Mouse (Mus musculus) heart, postnatal 0 days (tissue): Measurements from ENCODE around the gene Lrrc40. TPM values are rescaled to one million over a fixed set of nuclear protein-coding genes. Genes with fewer than 3 reads are reported as not detected.
"Not testable (repeated sequence)": the region's sequence is repeated elsewhere in the genome, so short reads cannot be mapped to it uniquely, and the experiment has no call there.

Experiments used
- ATAC-seq: fragments of 200-750 bp; cut with Nextera tagmentation; 2 replicates; pipeline ENCODE4 v1.8.0; 2017; ENCODE audit warnings: low read depth, moderate number of reproducible peaks, moderate library complexity; ENCODE audit not compliant: insufficient read depth
- DNase-seq: peaks from one replicate; pipeline ENCODE4 v3.0.0-alpha.2; 2016; ENCODE audit warnings: low spot score
- H3K27ac ChIP-seq: fragments of 300-500 bp; sonication (generic); 2 replicates; pipeline ENCODE4 v1.5.1; 2014; ENCODE audit warnings: low read depth, mild to moderate bottlenecking
- H3K27me3 ChIP-seq: fragments of 300-500 bp; sonication (generic); 2 replicates; pipeline ENCODE4 v1.6.1; 2014; ENCODE audit warnings: low read length, mixed read lengths; ENCODE audit not compliant: control insufficient read depth, insufficient read depth
- H3K36me3 ChIP-seq: fragments of 300-500 bp; sonication (generic); replicated peaks from 2 replicates; pipeline ENCODE4 v1.6.1; 2014; ENCODE audit warnings: low read length, mixed read lengths; ENCODE audit not compliant: control insufficient read depth, insufficient read depth
- H3K4me1 ChIP-seq: fragments of 300-500 bp; sonication (generic); 2 replicates; pipeline ENCODE4 v1.6.1; 2014; ENCODE audit warnings: antibody characterized with exemption; ENCODE audit not compliant: control insufficient read depth, insufficient read depth
- H3K4me2 ChIP-seq: fragments of 300-500 bp; sonication (generic); 2 replicates; pipeline ENCODE4 v1.6.1; 2014; ENCODE audit warnings: low read depth, mild to moderate bottlenecking, low read length, moderate library complexity
- H3K4me3 ChIP-seq: fragments of 300-500 bp; sonication (generic); 2 replicates; pipeline ENCODE4 v1.5.1; 2014; ENCODE audit warnings: low read depth, low read length
- H3K9ac ChIP-seq: fragments of 300-500 bp; sonication (generic); replicated peaks from 2 replicates; pipeline ENCODE4 v1.6.1; 2014; ENCODE audit warnings: low read depth, low read length, mixed read lengths
- H3K9me3 ChIP-seq: fragments of 300-500 bp; sonication (generic); replicated peaks from 2 replicates; pipeline ENCODE4 v1.6.1; 2016; ENCODE audit warnings: low read length; ENCODE audit not compliant: control insufficient read depth
- CTCF ChIP-seq: IDR thresholded peaks from 2 replicates; pipeline ENCODE4 v1.5.1; 2016; ENCODE audit warnings: antibody characterized with exemption, control low read depth, low read depth
- EP300 ChIP-seq: IDR thresholded peaks from 2 replicates; pipeline ENCODE4 v1.6.1; 2016; ENCODE audit warnings: antibody characterized with exemption, low read depth
- WGBS: fragments of 180-500 bp; shearing (Covaris S2); extraction: QIAGEN DNeasy Blood & Tissue Kit; methylation state at CpG from one replicate; pipeline ENCODE4 v1.1.7; 2014; 5-methylcytosine and 5-hydroxymethylcytosine counted together
- polyA plus RNA-seq: library from polyadenylated mRNA; unstranded; fragments of >200 nt; fragmentation: Nextera tagmentation; extraction: Ambion mirVana; gene quantifications from 2 replicates; pipeline ENCODE4 v1.2.1, GENCODE M21; 2015
- total RNA-seq: library from RNA; depleted of rRNA; stranded (reverse); fragments of >200 nt; gene quantifications from 2 replicates; pipeline ENCODE4 v1.2.3, GENCODE M21; 2014; ENCODE audit warnings: low replicate concordance; rRNA removed

Lrrc40 gene
- total and polyA plus RNA-seq, 2 experiments from 2014 or later, result 11.8 to 22.0 TPM

DNA sequence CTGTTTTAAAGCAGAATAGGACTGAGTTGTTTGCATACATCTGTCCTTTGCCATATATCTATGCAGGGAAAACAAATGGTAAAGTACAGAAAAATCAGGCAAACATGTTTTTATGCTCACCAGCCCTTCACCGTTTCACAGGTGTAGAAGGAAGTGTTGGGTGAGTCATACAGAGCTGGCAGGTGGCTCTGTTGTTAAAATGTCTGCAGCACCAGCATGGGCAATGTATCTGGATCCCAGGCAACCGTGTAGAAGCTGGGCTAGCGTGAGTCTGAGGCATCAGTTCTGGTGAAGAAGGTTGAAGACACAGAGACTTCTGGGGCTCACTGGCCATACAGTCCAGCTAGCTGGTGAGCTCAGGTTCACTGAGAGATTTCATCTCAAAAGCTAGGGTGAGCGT lies 57.5 kb downstream of the Lrrc40 start:
- DNase-seq (no peak), ATAC-seq (no peak)
- TF ChIP-seq EP300, result no peak
- no peak for TF ChIP-seq CTCF
- Histone ChIP-seq H3K4me1 (no peaks in the 10 kb centered on the region), H3K4me2 (no peak overlapping the region), H3K27me3 (no peaks in the 10 kb centered on the region), H3K9me3 (no peaks in the 10 kb centered on the region), H3K27ac (no peak overlapping the region), H3K4me3 (no peak overlapping the region), H3K36me3 (no peaks in the 10 kb centered on the region), H3K9ac (no peak overlapping the region)
- WGBS, result 66% methylated on average over 4 of the region's 4 CpGs

DNA sequence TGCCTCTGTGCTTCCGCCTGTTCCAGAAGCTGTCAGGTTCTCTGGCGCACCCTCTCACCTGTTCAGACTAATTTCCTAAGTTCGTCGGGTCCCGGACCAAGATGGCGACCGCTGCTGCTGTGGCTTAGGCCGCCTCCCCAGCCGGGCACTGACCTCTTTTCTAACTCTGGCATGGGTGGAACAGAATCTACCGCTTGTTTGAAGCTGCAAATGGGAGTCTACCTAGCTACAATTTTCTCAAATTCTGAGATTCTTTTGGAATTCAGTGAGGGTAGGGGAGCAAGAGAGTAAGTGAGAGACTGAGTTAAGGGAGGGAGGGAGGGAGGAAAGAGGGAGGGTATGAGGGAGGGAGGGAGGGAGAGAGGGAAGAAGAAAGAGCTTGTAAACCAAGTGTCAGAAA lies 65.6 kb downstream of the Lrrc40 start:
- not testable (repeated sequence) for ATAC-seq, H3K27ac ChIP-seq, H3K9me3 ChIP-seq, H3K9ac ChIP-seq, H3K4me3 ChIP-seq, H3K4me1 ChIP-seq, DNase-seq, H3K36me3 ChIP-seq, H3K27me3 ChIP-seq, H3K4me2 ChIP-seq
- 72% methylated on average over 8 of the region's 10 CpGs for WGBS

DNA sequence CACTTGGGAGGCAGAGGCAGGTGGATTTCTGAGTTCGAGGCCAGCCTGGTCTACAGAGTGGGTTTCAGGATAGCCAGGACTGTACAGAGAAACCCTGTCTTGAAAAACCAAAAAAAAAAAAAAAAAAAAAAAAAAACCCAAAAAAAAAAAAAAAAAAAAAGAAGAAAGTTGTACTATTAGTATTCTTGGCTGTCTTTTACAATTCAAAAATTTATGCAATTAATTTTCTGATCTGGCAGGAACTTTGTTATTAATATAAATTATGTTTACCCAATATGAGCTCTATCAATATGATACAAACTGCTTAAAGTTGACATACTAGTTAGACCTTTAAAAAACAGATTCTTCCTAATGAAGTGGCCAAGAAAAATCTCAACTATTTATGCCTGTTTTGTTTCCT lies 66.1 kb downstream of the Lrrc40 start:
- not testable (repeated sequence) for H3K4me2 ChIP-seq, ATAC-seq, H3K4me1 ChIP-seq, H3K27ac ChIP-seq, H3K9me3 ChIP-seq, H3K27me3 ChIP-seq, H3K4me3 ChIP-seq, H3K9ac ChIP-seq, DNase-seq, H3K36me3 ChIP-seq
- 47% methylated on average over 1 of the region's 1 CpGs for WGBS

DNA sequence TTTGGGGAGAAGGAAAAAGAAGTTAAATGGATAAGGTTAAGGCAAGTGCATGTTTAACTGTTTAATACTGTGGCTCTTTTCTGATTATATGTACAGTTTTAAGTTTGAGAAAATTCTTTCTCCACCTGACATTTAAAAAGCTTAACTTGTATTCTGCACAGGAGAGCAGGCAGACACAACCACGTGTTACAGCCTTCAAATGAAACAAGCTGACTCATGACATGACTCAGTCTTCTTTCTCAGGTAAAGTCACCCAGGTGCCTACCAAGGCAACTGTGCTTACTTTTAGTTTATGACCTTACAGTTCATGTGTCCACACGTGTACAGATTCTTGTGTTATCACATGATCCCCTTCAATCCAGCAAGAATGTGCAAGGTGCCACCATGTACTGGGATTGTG lies 67.0 kb downstream of the Lrrc40 start:
- 62% methylated on average over 2 of the region's 2 CpGs for WGBS
- no peak for ATAC-seq

DNA sequence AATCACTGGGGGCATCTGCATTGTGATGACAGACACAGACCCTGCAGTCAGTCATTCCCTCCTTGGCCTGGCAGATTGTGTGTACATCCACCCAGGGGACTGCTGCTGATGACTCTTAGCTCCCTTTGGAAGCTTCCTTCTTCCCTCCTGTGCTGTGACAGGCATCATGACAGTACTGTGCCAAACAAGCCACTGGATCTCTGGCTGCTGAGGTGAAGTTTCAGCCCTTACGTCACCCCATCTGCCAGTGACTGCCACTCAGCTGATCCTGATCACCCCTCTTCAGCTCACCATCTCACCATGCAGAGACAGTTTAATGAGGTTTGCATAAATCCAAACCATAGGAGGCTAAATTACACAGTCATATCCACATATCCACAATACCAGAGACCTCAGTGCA lies 68.8 kb downstream of the Lrrc40 start:
- Histone ChIP-seq H3K9me3 (no peaks in the 10 kb centered on the region), H3K9ac (no peak overlapping the region), H3K4me3 (no peak overlapping the region), H3K27me3 (no peaks in the 10 kb centered on the region), H3K4me1 (no peaks in the 10 kb centered on the region), H3K36me3 (no peaks in the 10 kb centered on the region), H3K4me2 (no peak overlapping the region), H3K27ac (no peak overlapping the region)
- 75% methylated on average over 1 of the region's 1 CpGs for WGBS
- TF ChIP-seq EP300 (no peak), CTCF (no peak)
- ATAC-seq, result no peak
- DNase-seq, result no peak

More for the DNA sequence above, 67.0 kb downstream of the Lrrc40 start:
- Histone ChIP-seq H3K36me3 (no peaks in the 10 kb centered on the region), H3K27ac (no peak overlapping the region), H3K4me2 (no peak overlapping the region), H3K4me3 (no peak overlapping the region), H3K27me3 (no peaks in the 10 kb centered on the region), H3K4me1 (no peaks in the 10 kb centered on the region), H3K9me3 (no peaks in the 10 kb centered on the region), H3K9ac (no peak overlapping the region)
- DNase-seq, result no peak
- TF ChIP-seq CTCF (no peak), EP300 (no peak)

Other genes starting within 250 kb of the Lrrc40 start
- gene Cth, start 111.6 kb upstream of the Lrrc40 start, total RNA-seq, result 1.1 and 3.0 TPM in 2 replicates
- gene Cth, start 111.6 kb upstream of the Lrrc40 start, polyA plus RNA-seq, result 0.14 and 0.34 TPM in 2 replicates
- 12.4 and 18.4 TPM in 2 replicates for gene Ankrd13c, start 89.4 kb upstream of the Lrrc40 start, total RNA-seq
- 12.4 and 13.5 TPM in 2 replicates for gene Ankrd13c, start 89.4 kb upstream of the Lrrc40 start, polyA plus RNA-seq
- gene Srsf11, start within 50 bp of the Lrrc40 start, total RNA-seq, result 59.3 and 75.7 TPM in 2 replicates
- 118 and 130 TPM in 2 replicates for gene Srsf11, start within 50 bp of the Lrrc40 start, polyA plus RNA-seq